Mouse (Mus musculus) MEL (cell line): Measurements from ENCODE around the gene Glp2r.

ENCODE experiments used
- CTCF ChIP-seq, 3 experiments: IDR thresholded peaks in 2 of 3; conservative IDR thresholded peaks in 1 of 3; 2 replicates each; pipeline ENCODE4 v1.5.1; 2011 to 2012; ENCODE audit warnings: low read length in 3 of 3, low read depth in 2 of 3, mild to moderate bottlenecking in 2 of 3, improper control_type of control experiment in 1 of 3, inconsistent platforms in 1 of 3, mixed read lengths in 1 of 3, moderate library complexity in 1 of 3; ENCODE audit not compliant: control insufficient read depth in 1 of 3, insufficient read depth in 1 of 3, poor library complexity in 1 of 3, severe bottlenecking in 1 of 3
- E2F4 ChIP-seq: IDR thresholded peaks from 2 replicates; pipeline ENCODE4 v1.6.1; 2011; ENCODE audit warnings: low read depth, low read length, improper control_type of control experiment, borderline replicate concordance
- HCFC1 ChIP-seq: IDR thresholded peaks from 2 replicates; pipeline ENCODE4 v1.6.1; 2012; ENCODE audit warnings: low read depth, mild to moderate bottlenecking, inconsistent platforms, low read length, improper control_type of control experiment, moderate library complexity
- MAFK ChIP-seq: IDR thresholded peaks from 2 replicates; pipeline ENCODE4 v1.6.1; 2011; ENCODE audit warnings: low read depth, mild to moderate bottlenecking, low read length, improper control_type of control experiment, borderline replicate concordance
- MYB ChIP-seq: IDR thresholded peaks from 2 replicates; pipeline ENCODE4 v1.6.1; 2011; ENCODE audit warnings: mild to moderate bottlenecking, low read depth, low read length, improper control_type of control experiment
- POLR2A ChIP-seq, 2 experiments: IDR thresholded peaks; 2 replicates each; pipeline ENCODE4 v1.6.1; 2011 to 2012; ENCODE audit warnings: low read length in 2 of 2, mild to moderate bottlenecking in 2 of 2, control low read depth in 1 of 2, improper control_type of control experiment in 1 of 2, low read depth in 1 of 2, moderate library complexity in 1 of 2; ENCODE audit not compliant: control insufficient read depth in 1 of 2, insufficient read depth in 1 of 2, poor library complexity in 1 of 2
- ZC3H11A ChIP-seq: IDR thresholded peaks from 2 replicates; pipeline ENCODE4 v1.6.1; 2012; ENCODE audit warnings: low read depth, mild to moderate bottlenecking, inconsistent platforms, low read length, improper control_type of control experiment

GRCm38 (mm10) chr11:67727095-67727494 lies 43.9 kb downstream of the Glp2r start:
- TF ChIP-seq MAFK (no peak), E2F4 (no peak), CTCF (IDR thresholded peaks at IDR 0.05 in 2 of 3, conservative IDR thresholded peaks at IDR 0.05 in 1 of 3; ENCODE audit: control insufficient read depth in 1 of 3, insufficient read depth in 1 of 3, low read depth in 2 of 3, low read length in 3 of 3, poor library complexity in 1 of 3, severe bottlenecking in 1 of 3) (no peak), HCFC1 (no peak), POLR2A (IDR thresholded peaks at IDR 0.05; ENCODE audit: control insufficient read depth in 1 of 2, insufficient read depth in 1 of 2, low read depth in 1 of 2, low read length in 2 of 2, poor library complexity in 1 of 2) (no peak), MYB (no peak), ZC3H11A (no peak)
